Mouse (Mus musculus) midbrain, postnatal 0 days (tissue): ENCODE results near the gene Vmn1r54. TPM values are rescaled to one million over a fixed set of nuclear protein-coding genes. Genes with fewer than 3 reads are reported as not detected.

ENCODE experiments used
- ATAC-seq: fragments of 200-750 bp; cut with Nextera tagmentation; 2 replicates; pipeline ENCODE4 v1.8.0; 2017; ENCODE audit warnings: moderate number of reproducible peaks, mild to moderate bottlenecking, moderate TSS enrichment, moderate library complexity; ENCODE audit not compliant: low FRiP score
- DNase-seq: peaks from one replicate; pipeline ENCODE4 v3.0.0-alpha.2; 2015; ENCODE audit warnings: low spot score
- H3K27ac ChIP-seq: fragments of 300-500 bp; sonication (generic); 2 replicates; pipeline ENCODE4 v1.5.1; 2014; ENCODE audit warnings: low read depth, mild to moderate bottlenecking, low read length, mixed read lengths
- H3K27me3 ChIP-seq: fragments of 300-500 bp; sonication (generic); 2 replicates; pipeline ENCODE4 v1.6.1; 2014; ENCODE audit warnings: low read length, control low read depth, mixed read lengths; ENCODE audit not compliant: insufficient read depth
- H3K36me3 ChIP-seq: fragments of 300-500 bp; sonication (generic); 2 replicates; pipeline ENCODE4 v1.6.1; 2014; ENCODE audit warnings: low read length, control low read depth, mixed read lengths; ENCODE audit not compliant: insufficient read depth
- H3K4me1 ChIP-seq: fragments of 300-500 bp; sonication (generic); 2 replicates; pipeline ENCODE4 v1.6.1; 2014; ENCODE audit warnings: mild to moderate bottlenecking, control low read depth, antibody characterized with exemption, low read length, mixed read lengths; ENCODE audit not compliant: insufficient read depth
- H3K4me2 ChIP-seq: fragments of 300-500 bp; sonication (generic); 2 replicates; pipeline ENCODE4 v1.6.1; 2014; ENCODE audit warnings: low read depth, mild to moderate bottlenecking, low read length, mixed read lengths; ENCODE audit not compliant: poor library complexity, severe bottlenecking
- H3K4me3 ChIP-seq: fragments of 300-500 bp; sonication (generic); 2 replicates; pipeline ENCODE4 v1.5.1; 2014; ENCODE audit warnings: low read depth, mild to moderate bottlenecking, low read length, moderate library complexity
- H3K9ac ChIP-seq: fragments of 300-500 bp; sonication (generic); replicated peaks from 2 replicates; pipeline ENCODE4 v1.6.1; 2014; ENCODE audit warnings: mild to moderate bottlenecking, low read length, moderate library complexity, mixed read lengths; ENCODE audit not compliant: poor library complexity, severe bottlenecking
- H3K9me3 ChIP-seq: fragments of 300-500 bp; sonication (generic); 2 replicates; pipeline ENCODE4 v1.6.1; 2016; ENCODE audit warnings: low read length, control low read depth
- CTCF ChIP-seq: IDR thresholded peaks from 2 replicates; pipeline ENCODE4 v1.5.1; 2016; ENCODE audit warnings: antibody characterized with exemption, mild to moderate bottlenecking
- WGBS: fragments of 180-500 bp; shearing (Covaris S2); extraction: QIAGEN DNeasy Blood & Tissue Kit; methylation state at CpG from one replicate; pipeline ENCODE4 v1.1.7; 2014; 5-methylcytosine and 5-hydroxymethylcytosine counted together
- polyA plus RNA-seq: library from polyadenylated mRNA; unstranded; fragments of >200 nt; fragmentation: Nextera tagmentation; extraction: Ambion mirVana; gene quantifications from 2 replicates; pipeline ENCODE4 v1.2.1, GENCODE M21; 2015
- total RNA-seq: library from RNA; depleted of rRNA; stranded (reverse); fragments of >200 nt; gene quantifications from 2 replicates; pipeline ENCODE4 v1.2.3, GENCODE M21; 2014

The Vmn1r54 gene
- total and polyA plus RNA-seq, 2 experiments from 2014 or later: not detected

DNA sequence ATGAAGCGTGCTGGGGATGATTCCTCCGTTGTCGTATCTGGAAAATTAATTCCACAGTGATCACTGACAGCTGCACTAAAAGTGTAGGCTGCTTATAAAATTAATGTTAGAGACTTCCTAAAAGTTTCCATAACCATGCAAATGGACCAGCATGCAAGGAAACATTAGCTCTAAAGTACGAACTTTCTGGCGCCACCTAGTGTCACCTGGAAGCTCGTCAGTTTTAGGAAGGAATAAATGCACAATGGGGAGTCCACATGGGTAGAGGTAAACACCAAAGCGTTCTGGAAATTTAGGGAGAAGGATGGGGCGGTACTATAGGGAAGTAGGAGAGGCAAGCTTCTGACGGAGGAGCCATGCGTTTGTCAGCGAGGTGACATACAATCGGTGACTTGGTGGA is 42.2 kb downstream of the Vmn1r54 start:
- Histone ChIP-seq H3K9ac (no peak overlapping the region), H3K27me3 (no peaks in the 10 kb centered on the region), H3K9me3 (no peaks in the 10 kb centered on the region), H3K4me3 (no peak overlapping the region), H3K4me2 (no peak overlapping the region), H3K36me3 (no peaks in the 10 kb centered on the region), H3K27ac (no peak overlapping the region), H3K4me1 (no peaks in the 10 kb centered on the region)
- ATAC-seq (no peak), DNase-seq (peak; percentile 22)
- WGBS: 57% methylated on average over 12 of the region's 12 CpGs
- TF ChIP-seq CTCF: peak; percentile 58

DNA sequence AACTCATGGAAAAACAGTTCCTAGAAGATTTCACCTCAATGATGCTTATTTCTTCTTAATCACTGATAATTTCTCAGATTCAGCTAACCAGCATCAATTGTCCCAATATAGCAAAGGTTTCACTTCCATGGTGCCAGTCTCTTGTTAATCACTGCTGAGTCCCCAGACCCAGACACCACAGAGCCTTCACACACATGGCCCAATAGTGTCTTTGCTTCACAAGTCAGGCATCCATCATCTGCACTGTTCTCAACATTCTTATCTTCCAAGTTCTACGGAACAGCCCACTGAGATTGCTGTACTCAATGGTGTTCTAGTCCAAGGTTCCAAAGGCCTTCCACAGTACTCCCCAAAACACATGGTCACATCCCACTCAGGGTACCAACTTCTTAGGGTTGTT is 54.8 kb downstream of the Vmn1r54 start, which contains the start of gene BC048671:
TSS of gene BC048671 (plus strand) at position 301 of the 400 bp plus-strand sequence.
- no peak within 1 kb of the TSS for H3K4me3 ChIP-seq
- WGBS: 97% methylated on average over 1 of the region's 1 CpGs
- no peak for TF ChIP-seq CTCF
- H3K9me3 ChIP-seq: no peaks in the 10 kb centered on the region
- no peak for ATAC-seq
- no peaks in the 10 kb centered on the region for H3K4me1 ChIP-seq
- H3K27me3 ChIP-seq: no peaks in the 10 kb centered on the region
- no peak within 1 kb of the TSS for H3K9ac ChIP-seq
- H3K36me3 ChIP-seq: no peaks in the 10 kb centered on the region
- no peak within 1 kb of the TSS for H3K27ac ChIP-seq
- no peak within 1 kb of the TSS for H3K4me2 ChIP-seq
- DNase-seq: no peak

GRCm38 (mm10) chr6:90306315-90306975 is 60.3 kb downstream of the Vmn1r54 start:
- 0 out of 2 replicates have a peak, but pooled peaks cover 8% of the 10 kb centered on the region for H3K9me3 ChIP-seq
- ATAC-seq (no peak), DNase-seq (no peak)
- no peaks in the 10 kb centered on the region for H3K36me3 ChIP-seq
- 85% methylated on average over 6 of the region's 6 CpGs for WGBS
- H3K4me2 ChIP-seq: no peak overlapping the region
- no peak overlapping the region for H3K27ac ChIP-seq
- no peak overlapping the region for H3K4me3 ChIP-seq
- H3K27me3 ChIP-seq: no peaks in the 10 kb centered on the region
- TF ChIP-seq CTCF: no peak
- H3K4me1 ChIP-seq: no peaks in the 10 kb centered on the region
- no peak overlapping the region for H3K9ac ChIP-seq

DNA sequence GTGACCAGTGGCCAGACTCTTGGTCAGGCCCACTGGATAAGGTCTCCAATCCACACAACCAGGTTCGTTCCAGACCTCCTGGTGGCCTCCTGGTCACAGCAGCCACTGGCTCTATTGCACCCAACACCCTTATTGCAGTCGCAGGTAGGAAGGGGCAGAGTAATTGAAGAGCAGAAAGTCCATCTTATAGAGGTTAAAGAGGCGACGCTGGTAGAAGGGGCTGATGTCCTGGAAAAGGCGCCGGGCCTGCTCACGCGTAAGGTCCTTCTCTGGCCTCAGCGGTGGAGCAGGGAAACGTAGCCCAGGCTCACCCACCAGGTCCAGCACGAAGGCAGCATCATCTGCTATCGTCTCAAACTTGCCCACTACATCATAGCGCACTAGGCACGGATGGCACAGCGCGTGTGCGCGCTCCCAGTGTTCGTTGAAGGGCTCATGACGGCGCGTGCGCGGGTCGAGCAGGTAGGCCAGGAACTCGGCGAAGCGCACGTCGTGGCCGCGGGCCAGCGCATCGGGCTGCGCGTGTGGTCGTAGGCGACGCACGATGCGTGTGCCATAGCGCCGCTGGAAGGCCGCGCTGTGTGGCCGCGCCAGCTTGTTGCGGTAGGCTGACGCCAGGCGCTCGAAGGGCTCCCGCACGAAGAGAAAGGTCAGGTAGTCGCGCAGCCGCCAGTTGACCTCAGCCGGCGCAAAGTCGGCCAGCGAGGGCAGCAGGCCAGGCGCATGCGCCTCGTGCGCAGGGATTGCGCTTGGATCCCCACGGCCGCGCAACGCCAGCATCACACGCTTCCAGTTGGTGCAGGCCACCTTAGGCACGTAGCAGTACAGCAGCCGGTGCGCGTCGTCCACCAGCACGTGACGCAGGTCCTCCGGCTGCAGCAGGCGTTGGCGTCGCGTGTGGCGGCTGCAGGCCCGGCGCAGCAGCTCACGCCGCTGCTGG is 63.0 kb downstream of the Vmn1r54 start:
- Histone ChIP-seq H3K4me2 (no peak overlapping the region), H3K4me3 (no peak overlapping the region), H3K36me3 (no peaks in the 10 kb centered on the region), H3K4me1 (no peaks in the 10 kb centered on the region), H3K9me3 (0 out of 2 replicates have a peak, but pooled peaks cover 8% of the 10 kb centered on the region), H3K27me3 (no peaks in the 10 kb centered on the region), H3K9ac (no peak overlapping the region), H3K27ac (no peak overlapping the region)
- WGBS: 88% methylated on average over 87 of the region's 87 CpGs
- ATAC-seq (no peak), DNase-seq (no peak)
- TF ChIP-seq CTCF: no peak

- ATAC-seq (no peak), DNase-seq (no peak)
- 80% methylated on average over 5 of the region's 5 CpGs for WGBS
- Histone ChIP-seq H3K4me1 (no peaks in the 10 kb centered on the region), H3K36me3 (no peaks in the 10 kb centered on the region), H3K27me3 (no peaks in the 10 kb centered on the region), H3K4me3 (no peak overlapping the region), H3K9ac (no peak overlapping the region), H3K9me3 (no peaks in the 10 kb centered on the region), H3K27ac (no peak overlapping the region), H3K4me2 (no peak overlapping the region)
- TF ChIP-seq CTCF: no peak
Measured at GRCm38 (mm10) chr6:90315961-90316360, 69.9 kb downstream of the Vmn1r54 start.
